Mouse (Mus musculus) megakaryocyte, embryonic 14.5 days (primary cell): ENCODE data around the gene Plscr2. TPM values are rescaled to one million over a fixed set of nuclear protein-coding genes. Genes with fewer than 3 reads are reported as not detected.
"Not testable (repeated sequence)": the region's sequence is repeated elsewhere in the genome, so short reads cannot be mapped to it uniquely, and the experiment has no call there.

Experiments used
- H3K27me3 ChIP-seq: replicated peaks from 2 replicates; pipeline ENCODE3; 2012; ENCODE audit warnings: inconsistent platforms
- H3K36me3 ChIP-seq: replicated peaks from 2 replicates; pipeline ENCODE3; 2012; ENCODE audit warnings: low read length, inconsistent platforms, mixed read lengths
- H3K4me1 ChIP-seq: 2 replicates; pipeline ENCODE4 v1.6.1; 2012; ENCODE audit warnings: inconsistent platforms
- H3K4me3 ChIP-seq: replicated peaks from 2 replicates; pipeline ENCODE3; 2012; ENCODE audit warnings: moderate library complexity, mild to moderate bottlenecking, inconsistent platforms
- H3K9me3 ChIP-seq: 2 replicates; pipeline ENCODE4 v1.6.1; 2012; ENCODE audit warnings: inconsistent platforms
- FLI1 ChIP-seq: IDR thresholded peaks from 2 replicates; pipeline ENCODE4 v1.6.1; 2012; ENCODE audit warnings: low read length, inconsistent platforms, mixed read lengths
- GATA1 ChIP-seq: IDR thresholded peaks from 3 replicates; pipeline ENCODE4 v1.6.1; 2012; ENCODE audit warnings: mixed read lengths, low read length, inconsistent platforms, borderline replicate concordance
- polyA plus RNA-seq: library from polyadenylated mRNA; stranded (reverse); fragments of >175 nt; gene quantifications from 2 replicates; pipeline ENCODE4 v1.2.3, GENCODE M21; 2012; ENCODE audit warnings: low replicate concordance; ENCODE audit not compliant: insufficient read depth

Plscr2 gene
- polyA plus RNA-seq, 1 experiment = not detected

- peak overlapping the region; percentile 57 for H3K4me3 ChIP-seq
These were observed 18.5 kb downstream of the Plscr2 start for GRCm38 (mm10) chr9:92293560-92294548.

GRCm38 (mm10) chr9:92298288-92298687 is 22.9 kb downstream of the Plscr2 start:
- H3K9me3 ChIP-seq = no peaks in the 10 kb centered on the region
- H3K4me1 ChIP-seq = peaks cover 38% of the 10 kb centered on the region
- no peak overlapping the region for H3K4me3 ChIP-seq
- TF ChIP-seq FLI1 (no peak), GATA1 (no peak)
- peaks cover 40% of the 10 kb centered on the region for H3K36me3 ChIP-seq
- H3K27me3 ChIP-seq = no peaks in the 10 kb centered on the region

More at GRCm38 (mm10) chr9:92293560-92294548, 18.5 kb downstream of the Plscr2 start:
- Histone ChIP-seq H3K9me3 (no peaks in the 10 kb centered on the region), H3K4me1 (peaks cover 67% of the 10 kb centered on the region), H3K27me3 (no peaks in the 10 kb centered on the region), H3K36me3 (peaks cover 46% of the 10 kb centered on the region)
- TF ChIP-seq GATA1 = no peak
- TF ChIP-seq FLI1 = no peak

DNA sequence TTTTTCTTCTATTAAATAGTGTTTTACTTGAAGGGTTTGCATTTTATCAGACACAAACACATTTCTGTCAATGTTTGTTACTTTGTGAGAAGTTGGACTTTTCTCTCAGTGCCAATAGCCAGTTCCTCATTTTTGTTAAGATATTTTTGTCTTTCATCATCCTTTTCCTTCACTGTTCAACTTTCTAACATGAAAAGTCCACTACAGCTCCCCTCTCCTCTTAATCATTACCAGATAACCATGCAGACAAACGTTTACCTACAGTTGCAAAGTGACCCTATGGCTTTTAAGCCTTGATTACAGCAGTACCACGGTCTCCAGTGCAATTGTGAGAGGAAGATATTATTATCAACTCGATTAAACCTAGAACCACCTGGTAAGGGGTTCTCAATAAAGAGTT is 25.8 kb downstream of the Plscr2 start:
- TF ChIP-seq GATA1 (no peak), FLI1 (no peak)
- Histone ChIP-seq H3K36me3 (peaks cover 22% of the 10 kb centered on the region), H3K4me1 (peaks cover 34% of the 10 kb centered on the region), H3K27me3 (no peaks in the 10 kb centered on the region), H3K9me3 (no peaks in the 10 kb centered on the region), H3K4me3 (no peak overlapping the region)

DNA sequence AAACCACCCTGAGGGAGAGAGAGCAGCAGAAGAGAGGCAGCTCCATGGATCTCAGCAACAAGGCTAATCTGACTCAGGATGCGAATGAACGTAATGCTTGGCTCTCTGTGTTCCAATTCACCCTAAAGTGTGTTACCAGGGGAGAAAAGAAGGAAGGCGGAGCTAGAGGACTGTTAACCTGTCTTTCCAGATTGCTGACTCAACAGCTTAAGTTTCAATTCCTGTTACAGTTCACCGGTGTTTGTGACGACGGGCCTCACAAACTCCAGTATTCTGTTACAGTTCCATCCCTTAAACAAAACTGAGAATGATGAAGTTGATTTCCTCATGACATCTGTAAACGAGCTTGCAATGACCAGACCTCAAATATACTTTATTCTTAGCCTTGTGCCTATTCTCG is 29.7 kb downstream of the Plscr2 start:
- no peak for TF ChIP-seq FLI1
- no peak for TF ChIP-seq GATA1
- Histone ChIP-seq H3K27me3 (no peaks in the 10 kb centered on the region), H3K4me1 (peaks cover 43% of the 10 kb centered on the region)

DNA sequence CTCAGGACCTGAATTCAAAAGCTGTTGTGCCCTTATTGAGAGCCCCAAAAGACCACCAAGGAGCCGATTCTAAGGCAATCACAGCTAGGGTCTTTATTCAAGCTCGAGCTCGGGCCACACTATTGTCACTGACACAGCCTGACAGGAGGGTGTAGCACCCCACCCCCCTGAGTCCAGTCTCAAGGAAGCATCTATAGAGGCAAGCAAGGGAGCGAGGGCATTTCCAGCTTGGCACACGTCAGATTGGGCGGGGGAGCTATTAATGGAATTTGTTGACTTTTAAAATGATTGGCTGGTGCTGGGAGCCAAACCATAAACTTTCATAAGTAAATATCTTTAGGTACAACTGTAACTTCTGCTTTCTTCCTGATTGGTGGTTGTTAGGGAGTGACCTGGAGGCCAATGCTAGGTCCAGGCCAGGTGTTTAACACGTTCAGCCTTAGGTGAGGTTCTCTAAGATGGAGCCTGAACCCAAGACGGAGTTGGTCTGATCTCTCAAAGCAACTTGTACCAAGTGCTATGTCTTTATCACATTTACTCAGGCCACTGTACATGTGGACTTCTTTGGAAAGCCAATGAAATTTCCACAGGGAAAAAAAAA is 30.3 kb downstream of the Plscr2 start:
- no peaks in the 10 kb centered on the region for H3K9me3 ChIP-seq
- H3K27me3 ChIP-seq = no peaks in the 10 kb centered on the region
- TF ChIP-seq FLI1 (no peak), GATA1 (no peak)
- no peak overlapping the region for H3K4me3 ChIP-seq
- peaks cover 8% of the 10 kb centered on the region for H3K36me3 ChIP-seq
- peaks cover 42% of the 10 kb centered on the region for H3K4me1 ChIP-seq

More for the DNA sequence above, 29.7 kb downstream of the Plscr2 start:
- Histone ChIP-seq H3K9me3 (no peaks in the 10 kb centered on the region), H3K36me3 (peaks cover 10% of the 10 kb centered on the region), H3K4me3 (no peak overlapping the region)

GRCm38 (mm10) chr9:92309077-92309476 is 33.7 kb downstream of the Plscr2 start, which contains the start of gene 1700057G04Rik:
1700057G04Rik (plus strand) TSS chr9:92309377.
- H3K36me3 ChIP-seq = peaks cover 5% of the 10 kb centered on the region
- no peak for TF ChIP-seq FLI1
- no peak for TF ChIP-seq GATA1
- H3K27me3 ChIP-seq = no peaks in the 10 kb centered on the region
- H3K4me1 ChIP-seq = peaks cover 36% of the 10 kb centered on the region
- H3K4me3 ChIP-seq = no peak within 1 kb of the TSS
- H3K9me3 ChIP-seq = no peaks in the 10 kb centered on the region

DNA sequence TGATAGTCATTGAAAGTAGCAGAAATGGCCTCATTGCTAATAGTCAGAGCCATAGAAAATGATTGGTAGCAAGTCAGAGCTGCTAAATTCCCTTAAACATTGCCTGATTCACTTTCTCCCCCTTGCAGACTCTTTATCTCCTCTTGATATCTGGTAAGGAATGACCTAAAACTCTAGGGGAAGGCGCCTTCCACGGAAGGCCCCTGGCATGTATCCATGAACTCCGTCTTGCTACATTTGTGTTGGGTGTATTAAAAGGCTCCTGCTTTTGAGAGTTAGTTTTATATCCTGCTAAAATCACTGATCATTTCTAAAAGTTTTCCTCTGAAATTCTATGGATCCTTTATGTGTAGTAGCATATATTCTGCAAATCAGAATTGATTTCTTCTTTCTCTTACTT is 41.4 kb downstream of the Plscr2 start:
- H3K9me3 ChIP-seq = no peaks in the 10 kb centered on the region
- peaks cover 11% of the 10 kb centered on the region for H3K4me1 ChIP-seq
- no peak overlapping the region for H3K4me3 ChIP-seq
- no peaks in the 10 kb centered on the region for H3K36me3 ChIP-seq
- no peaks in the 10 kb centered on the region for H3K27me3 ChIP-seq
- TF ChIP-seq FLI1 = no peak

GRCm38 (mm10) chr9:92325936-92326335 is 50.5 kb downstream of the Plscr2 start:
- not testable (repeated sequence) for H3K9me3 ChIP-seq, H3K36me3 ChIP-seq, H3K4me3 ChIP-seq, H3K27me3 ChIP-seq
- H3K4me1 ChIP-seq = peaks cover 37% of the 10 kb centered on the region

- Histone ChIP-seq H3K4me1 (peaks cover 37% of the 10 kb centered on the region), H3K9me3 (no peaks in the 10 kb centered on the region), H3K36me3 (no peaks in the 10 kb centered on the region), H3K4me3 (no peak overlapping the region), H3K27me3 (no peaks in the 10 kb centered on the region)
- TF ChIP-seq FLI1 = no peak
- no peak for TF ChIP-seq GATA1
These were observed 51.4 kb downstream of the Plscr2 start for GRCm38 (mm10) chr9:92326813-92327212.

DNA sequence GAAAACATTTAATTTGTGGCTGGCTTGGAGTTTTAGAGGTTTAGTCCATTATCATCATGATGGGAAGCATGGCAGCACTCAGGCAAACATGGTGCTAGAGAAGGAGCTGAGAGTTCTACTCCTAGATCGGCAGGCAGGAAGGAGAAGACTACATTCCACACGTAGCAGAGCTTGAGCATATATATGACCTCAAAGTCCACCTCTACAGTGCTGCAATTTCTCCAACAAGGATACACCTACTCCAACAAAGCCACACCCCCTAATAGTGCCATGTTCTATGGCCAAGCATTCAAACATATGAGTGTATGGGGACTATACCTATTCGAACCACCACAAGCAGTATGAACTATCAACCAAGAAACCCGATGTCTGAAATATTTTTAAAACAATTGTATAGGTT is 56.0 kb downstream of the Plscr2 start:
- no peak for TF ChIP-seq FLI1
- H3K36me3 ChIP-seq = no peaks in the 10 kb centered on the region
- no peak overlapping the region for H3K4me3 ChIP-seq
- H3K27me3 ChIP-seq = no peaks in the 10 kb centered on the region
- no peaks in the 10 kb centered on the region for H3K9me3 ChIP-seq
- peaks cover 53% of the 10 kb centered on the region for H3K4me1 ChIP-seq
